Mouse (Mus musculus): Measurements from ENCODE around the gene Cdc6. TPM values are rescaled to one million over a fixed set of nuclear protein-coding genes. Genes with fewer than 3 reads are reported as not detected.

Cdc6 gene
- polyA plus RNA-seq, 1 experiment from 2014 or later, result 69.1 TPM

GRCm38 (mm10) chr11:98939084-98939952 is 31.7 kb downstream of the Cdc6 start:
- WGBS (ENCODE audit: insufficient replicate concordance), result 42% methylated on average over 15 of the region's 15 CpGs
- no peak overlapping the region for H3K27ac ChIP-seq
- H3K36me3 ChIP-seq, result no peaks in the 10 kb centered on the region
- H3K9me3 ChIP-seq (replicated peaks), result no peaks in the 10 kb centered on the region
- peak overlapping the region; percentile 66; the same call in 1 of the 2 replicates for H3K4me3 ChIP-seq (replicated peaks)
- H3K4me2 ChIP-seq, result peak overlapping the region; percentile 89
- ATAC-seq (ENCODE audit: low read depth) (no peak), DNase-seq (no peak)
- H3K27me3 ChIP-seq, result peaks cover 69% of the 10 kb centered on the region
- H3K9ac ChIP-seq, result no peak overlapping the region
- peaks cover 90% of the 10 kb centered on the region for H3K4me1 ChIP-seq (replicated peaks)

GRCm38 (mm10) chr11:98939953-98940641 is 32.5 kb downstream of the Cdc6 start:
- no peak for ATAC-seq (ENCODE audit: low read depth)
- Histone ChIP-seq H3K4me3 (replicated peaks) (peak overlapping the region; percentile 14; the same call in 1 of the 2 replicates), H3K9me3 (replicated peaks) (no peaks in the 10 kb centered on the region), H3K27ac (no peak overlapping the region), H3K27me3 (peaks cover 61% of the 10 kb centered on the region), H3K36me3 (no peaks in the 10 kb centered on the region), H3K4me2 (peak overlapping the region; percentile 89), H3K4me1 (replicated peaks) (peaks cover 97% of the 10 kb centered on the region), H3K9ac (0 out of 2 replicates have a peak overlapping the region, but pooled peaks have one; percentile 63)
- no peak for DNase-seq
- WGBS (ENCODE audit: insufficient replicate concordance), result 41% methylated on average over 11 of the region's 11 CpGs

GRCm38 (mm10) chr11:98940776-98941175 is 33.2 kb downstream of the Cdc6 start:
- 45% methylated on average over 3 of the region's 3 CpGs for WGBS (ENCODE audit: insufficient replicate concordance)
- no peak for ATAC-seq (ENCODE audit: low read depth)
- no peaks in the 10 kb centered on the region for H3K36me3 ChIP-seq
- H3K4me1 ChIP-seq (replicated peaks), result peaks cover 99% of the 10 kb centered on the region
- H3K27ac ChIP-seq, result no peak overlapping the region
- H3K4me2 ChIP-seq, result peak overlapping the region; percentile 89
- peak overlapping the region; percentile 63 for H3K9ac ChIP-seq
- H3K9me3 ChIP-seq (replicated peaks), result no peaks in the 10 kb centered on the region
- H3K27me3 ChIP-seq, result peaks cover 54% of the 10 kb centered on the region
- no peak for DNase-seq
- H3K4me3 ChIP-seq (replicated peaks), result peak overlapping the region; percentile 58

GRCm38 (mm10) chr11:98941341-98941825 is 33.8 kb downstream of the Cdc6 start:
- 7% methylated on average over 12 of the region's 12 CpGs for WGBS (ENCODE audit: insufficient replicate concordance)
- Histone ChIP-seq H3K4me2 (peak overlapping the region; percentile 89), H3K9ac (peak overlapping the region; percentile 63), H3K4me3 (replicated peaks) (peak overlapping the region; percentile 58), H3K36me3 (no peaks in the 10 kb centered on the region), H3K27ac (peak overlapping the region; percentile 81), H3K4me1 (replicated peaks) (peaks cover 99% of the 10 kb centered on the region), H3K27me3 (peaks cover 48% of the 10 kb centered on the region), H3K9me3 (replicated peaks) (no peaks in the 10 kb centered on the region)
- ATAC-seq (ENCODE audit: low read depth) (no peak), DNase-seq (no peak)

GRCm38 (mm10) chr11:98941826-98942550 is 34.4 kb downstream of the Cdc6 start:
- Histone ChIP-seq H3K27me3 (peaks cover 42% of the 10 kb centered on the region), H3K36me3 (no peaks in the 10 kb centered on the region), H3K4me3 (replicated peaks) (peak overlapping the region; percentile 58), H3K9me3 (replicated peaks) (no peaks in the 10 kb centered on the region), H3K27ac (peak overlapping the region; percentile 81), H3K4me1 (replicated peaks) (peaks cover 96% of the 10 kb centered on the region), H3K9ac (peak overlapping the region; percentile 63), H3K4me2 (peak overlapping the region; percentile 89)
- 4% methylated on average over 15 of the region's 15 CpGs for WGBS (ENCODE audit: insufficient replicate concordance)
- ATAC-seq (ENCODE audit: low read depth) (peak; percentile 16; the same call in 1 of the 2 replicates), DNase-seq (peak; percentile 68)

GRCm38 (mm10) chr11:98942555-98942922 is 34.9 kb downstream of the Cdc6 start:
- ATAC-seq (ENCODE audit: low read depth), result no peak
- no peak for DNase-seq
- H3K9ac ChIP-seq, result peak overlapping the region; percentile 63

GRCm38 (mm10) chr11:98942923-98943641 is 35.5 kb downstream of the Cdc6 start:
- 52% methylated on average over 8 of the region's 8 CpGs for whole genome bisulfite sequencing (ENCODE audit: insufficient replicate concordance)
- Histone ChIP-seq H3K36me3 (no peaks in the 10 kb centered on the region), H3K9me3 (replicated peaks) (no peaks in the 10 kb centered on the region), H3K4me2 (peak overlapping the region; percentile 89), H3K9ac (0 out of 2 replicates have a peak overlapping the region, but pooled peaks have one; percentile 63), H3K4me1 (replicated peaks) (peaks cover 96% of the 10 kb centered on the region), H3K27me3 (peaks cover 31% of the 10 kb centered on the region), H3K4me3 (replicated peaks) (no peak overlapping the region), H3K27ac (peak overlapping the region; percentile 81)
- DNase-seq, result no peak
- no peak for ATAC-seq (ENCODE audit: low read depth)

More at GRCm38 (mm10) chr11:98942555-98942922, 34.9 kb downstream of the Cdc6 start:
- no peaks in the 10 kb centered on the region for H3K36me3 ChIP-seq
- WGBS (ENCODE audit: insufficient replicate concordance), result 35% methylated on average over 3 of the region's 3 CpGs
- H3K4me3 ChIP-seq (replicated peaks), result peak overlapping the region; percentile 58
- H3K4me2 ChIP-seq, result peak overlapping the region; percentile 89
- no peaks in the 10 kb centered on the region for H3K9me3 ChIP-seq (replicated peaks)
- peak overlapping the region; percentile 81 for H3K27ac ChIP-seq
- H3K27me3 ChIP-seq, result peaks cover 36% of the 10 kb centered on the region
- peaks cover 96% of the 10 kb centered on the region for H3K4me1 ChIP-seq (replicated peaks)

- H3K9ac ChIP-seq, result peak overlapping the region; percentile 15; the same call in 1 of the 2 replicates
- no peaks in the 10 kb centered on the region for H3K9me3 ChIP-seq (replicated peaks)
- H3K27ac ChIP-seq, result peak overlapping the region; percentile 81
- H3K4me2 ChIP-seq, result peak overlapping the region; percentile 89
- ATAC-seq (ENCODE audit: low read depth), result no peak
- H3K36me3 ChIP-seq, result no peaks in the 10 kb centered on the region
- H3K27me3 ChIP-seq, result peaks cover 23% of the 10 kb centered on the region
- peaks cover 96% of the 10 kb centered on the region for H3K4me1 ChIP-seq (replicated peaks)
- no peak overlapping the region for H3K4me3 ChIP-seq (replicated peaks)
- DNase-seq, result no peak
- 31% methylated on average over 14 of the region's 14 CpGs for WGBS (ENCODE audit: insufficient replicate concordance)
These were observed 36.3 kb downstream of the Cdc6 start for GRCm38 (mm10) chr11:98943741-98944461.

- Histone ChIP-seq H3K36me3 (no peaks in the 10 kb centered on the region), H3K4me3 (replicated peaks) (no peak overlapping the region), H3K27ac (peak overlapping the region; percentile 81), H3K9me3 (replicated peaks) (no peaks in the 10 kb centered on the region), H3K4me1 (replicated peaks) (peaks cover 96% of the 10 kb centered on the region), H3K9ac (no peak overlapping the region), H3K4me2 (peak overlapping the region; percentile 29; the same call in 1 of the 2 replicates), H3K27me3 (peaks cover 11% of the 10 kb centered on the region)
- DNase-seq (no peak), ATAC-seq (ENCODE audit: low read depth) (no peak)
- 41% methylated on average over 11 of the region's 11 CpGs for WGBS (ENCODE audit: insufficient replicate concordance)
These were observed 37.5 kb downstream of the Cdc6 start for GRCm38 (mm10) chr11:98944897-98945604.
